Mouse (Mus musculus) erythroblast, embryonic 14.5 days (primary cell): ENCODE measurements around the gene Spag16.
"Not testable (repeated sequence)": the region's sequence is repeated elsewhere in the genome, so short reads cannot be mapped to it uniquely, and the experiment has no call there.

Experiments
- GATA1 ChIP-seq: IDR thresholded peaks from 2 replicates; pipeline ENCODE4 v1.6.1; 2012; ENCODE audit warnings: low read length, inconsistent platforms, mixed read lengths
- TAL1 ChIP-seq: IDR thresholded peaks from 3 replicates; pipeline ENCODE4 v1.6.1; 2012; ENCODE audit warnings: low read length, inconsistent platforms, mixed read lengths

DNA sequence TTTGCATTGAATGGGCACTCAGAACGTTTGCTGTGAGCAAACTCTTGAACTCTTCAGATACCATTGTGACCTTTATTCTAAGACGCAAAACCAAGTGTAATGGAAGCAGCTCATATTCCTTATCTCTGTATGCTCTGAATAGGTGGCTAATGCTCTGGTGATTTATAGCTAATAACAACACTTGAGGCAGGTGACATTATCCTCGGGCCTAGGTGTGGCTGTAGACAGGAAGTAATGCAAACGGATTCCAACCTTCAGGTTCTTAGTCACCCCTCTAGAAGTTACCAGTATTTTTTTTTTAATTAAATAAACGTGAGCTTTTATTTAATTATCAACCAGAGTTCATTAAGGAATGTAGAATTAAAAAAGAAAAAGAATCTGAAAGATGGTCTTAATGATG, 1.1 kb upstream of the Spag16 start:
- TF ChIP-seq GATA1, TAL1: not testable (repeated sequence)
